Mouse (Mus musculus) neutrophil, adult 5-6 weeks (primary cell): ENCODE data around the gene Ipo9. TPM values are rescaled to one million over a fixed set of nuclear protein-coding genes. Genes with fewer than 3 reads are reported as not detected.

Experiments
- ATAC-seq: fragments of 151-379, 151-347 bp; 2 replicates; pipeline ENCODE4 v1.8.0; 2017; ENCODE audit warnings: mild to moderate bottlenecking, moderate TSS enrichment; ENCODE audit not compliant: insufficient number of reproducible peaks, poor library complexity, low FRiP score, severe bottlenecking; ENCODE audit errors: extremely low read depth
- total RNA-seq: library from RNA; stranded (forward); fragments of 200-1000 nt; gene quantifications from 2 replicates; pipeline ENCODE4 v1.2.3, GENCODE M21; 2017

The Ipo9 gene
- total RNA-seq, 1 experiment from 2014 or later, result 42.1 TPM

DNA sequence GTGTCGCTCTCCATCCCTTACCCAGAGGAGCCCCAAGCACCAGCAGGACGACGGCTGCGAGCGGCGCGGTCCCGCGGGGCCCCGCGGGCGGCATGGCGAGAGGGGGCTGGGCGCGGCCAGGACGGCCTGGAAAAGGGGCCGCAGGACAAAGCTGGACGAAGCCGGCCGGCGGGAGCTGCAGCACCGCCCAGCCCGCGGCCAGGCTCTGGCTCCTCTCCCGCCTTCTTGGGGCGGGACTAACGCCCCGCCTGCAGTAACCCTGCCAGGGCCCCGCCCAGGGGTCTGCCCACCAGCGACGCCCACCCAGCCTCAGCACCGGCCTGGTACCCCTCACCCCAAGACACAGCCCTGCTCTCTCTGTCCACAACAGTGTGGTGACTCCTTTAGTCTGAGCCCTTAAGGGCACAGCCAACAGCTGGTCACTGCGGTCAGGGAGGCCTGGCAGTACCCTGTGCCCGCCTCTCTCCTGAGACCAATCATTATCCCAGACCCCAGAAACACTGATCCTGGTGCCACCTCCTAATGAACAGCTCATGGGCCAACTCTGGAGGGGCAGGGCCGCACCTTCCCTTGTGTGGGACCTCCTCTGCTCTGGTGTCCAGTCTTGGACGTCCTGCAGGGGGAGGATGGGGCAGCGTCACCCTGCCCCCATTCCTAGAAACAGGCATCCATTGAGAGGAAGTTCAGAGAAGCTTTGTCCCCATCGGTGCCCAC is 55.3 kb downstream of the Ipo9 start, which contains the start of gene Shisa4:
TSS of gene Shisa4 (minus strand) at position 370 of the 714 bp plus-strand sequence.
- ATAC-seq, result no peak

GRCm38 (mm10) chr1:135374175-135374867 is 56.0 kb downstream of the Ipo9 start:
- no peak for ATAC-seq

GRCm38 (mm10) chr1:135373171-135373677 is 57.1 kb downstream of the Ipo9 start:
- no peak for ATAC-seq

DNA sequence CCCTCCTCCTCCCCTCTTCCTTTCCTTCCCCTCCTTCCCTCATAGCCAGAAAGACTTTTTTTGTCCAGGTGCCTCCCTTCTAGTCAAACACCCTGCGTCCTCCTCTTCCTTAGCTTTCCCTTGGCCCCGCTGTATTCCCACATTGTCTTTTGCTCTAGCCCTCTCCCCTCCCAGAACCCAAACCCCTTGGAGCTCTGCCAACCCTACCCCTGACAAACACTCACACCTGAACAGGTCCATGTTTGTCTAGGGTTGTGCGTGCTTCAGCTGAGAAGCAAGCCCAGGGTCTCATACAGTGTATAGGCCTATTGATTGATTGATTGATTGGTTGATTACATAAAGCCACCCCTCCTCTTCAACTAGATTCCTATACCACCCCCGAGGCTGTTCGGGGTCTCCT is 60.9 kb downstream of the Ipo9 start:
- no peak for ATAC-seq

DNA sequence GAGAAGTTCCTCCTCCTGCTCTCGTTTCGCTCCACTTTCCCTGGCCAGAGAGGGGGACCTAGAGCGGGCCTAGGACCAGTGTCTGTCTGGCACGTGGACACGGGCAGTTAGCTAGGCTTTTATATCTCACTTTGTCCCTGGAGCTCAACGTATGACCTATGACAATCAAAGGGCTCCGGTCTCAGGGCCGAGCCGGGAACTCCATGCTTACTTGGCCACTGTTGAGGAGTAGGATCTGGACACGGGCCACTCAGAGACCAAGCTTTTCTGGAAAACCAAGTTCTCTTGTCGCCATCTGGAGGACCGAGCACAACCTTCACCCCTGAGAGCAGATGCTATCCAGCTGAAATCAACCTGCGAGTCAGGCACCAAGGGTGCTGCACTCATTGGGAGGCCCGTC is 61.3 kb downstream of the Ipo9 start:
- no peak for ATAC-seq

- peak; percentile 40; the same call in 1 of the 2 replicates for ATAC-seq
These were observed 62.1 kb downstream of the Ipo9 start for GRCm38 (mm10) chr1:135368245-135368644.

DNA sequence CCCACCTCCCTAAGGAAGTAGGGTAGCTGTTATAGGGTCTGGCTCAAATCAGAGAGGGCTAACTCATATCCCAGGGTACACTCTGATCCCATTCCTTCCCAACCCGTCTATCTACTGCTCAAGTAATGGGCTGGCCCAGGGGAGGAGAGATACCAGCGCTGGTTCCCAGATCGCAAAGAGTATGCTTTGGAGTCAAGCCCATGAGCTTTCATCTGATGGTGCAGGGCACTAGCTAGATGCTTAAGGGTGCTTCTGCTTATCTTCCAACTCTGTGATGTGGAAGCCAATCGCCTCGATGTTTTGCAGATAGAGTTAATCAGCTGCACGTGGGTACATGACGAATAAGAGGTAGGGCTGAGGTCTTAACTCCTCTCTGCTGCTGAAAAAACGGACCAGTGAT is 62.7 kb downstream of the Ipo9 start:
- ATAC-seq, result no peak

GRCm38 (mm10) chr1:135367005-135367404 is 63.3 kb downstream of the Ipo9 start:
- no peak for ATAC-seq

GRCm38 (mm10) chr1:135366380-135366779 is 63.9 kb downstream of the Ipo9 start:
- no peak for ATAC-seq

- no peak for ATAC-seq
These were observed 66.9 kb downstream of the Ipo9 start for GRCm38 (mm10) chr1:135363446-135363845.

DNA sequence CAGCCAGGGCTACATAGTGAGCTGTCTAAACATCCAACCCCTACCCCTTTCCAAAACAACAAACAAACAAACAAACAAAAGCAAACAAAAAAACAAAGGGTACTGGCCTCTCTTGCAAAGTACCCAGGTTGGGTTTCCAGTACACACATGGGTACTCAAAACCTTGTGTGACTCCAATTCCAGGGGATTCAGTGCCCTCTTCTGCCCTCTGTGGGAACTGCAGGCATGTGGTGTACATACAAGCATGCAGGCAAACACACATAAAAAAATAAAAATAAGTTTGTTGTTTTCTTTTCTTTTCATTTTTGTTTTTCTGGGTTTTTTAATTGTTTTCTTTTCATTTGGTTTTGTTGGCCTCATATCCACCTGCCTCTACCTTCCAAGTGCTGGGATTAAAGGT is 68.2 kb downstream of the Ipo9 start:
- ATAC-seq, result no peak

- ATAC-seq, result no peak
These were observed 68.8 kb downstream of the Ipo9 start for GRCm38 (mm10) chr1:135361491-135361890.

DNA sequence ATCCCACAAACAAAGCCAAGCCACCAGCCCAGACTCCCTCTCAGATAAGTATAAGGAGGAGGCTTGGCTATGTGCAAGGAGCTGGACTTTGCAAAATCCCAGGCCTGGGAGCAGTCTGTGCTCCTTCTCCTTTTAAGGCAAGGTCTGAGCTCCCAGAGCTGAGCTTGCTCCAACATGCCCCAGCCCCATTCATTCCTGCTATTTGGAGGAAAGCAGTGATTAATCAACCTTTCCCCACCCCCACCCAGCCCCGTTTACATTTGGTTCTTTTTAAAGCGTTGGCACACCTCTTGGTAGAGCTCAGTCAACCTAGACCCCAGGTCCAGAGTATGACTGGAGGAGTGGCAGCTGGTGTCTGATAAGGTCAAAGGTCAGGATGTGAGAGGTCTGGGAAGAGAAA is 71.2 kb downstream of the Ipo9 start:
- no peak for ATAC-seq

GRCm38 (mm10) chr1:135351953-135352352 is 78.3 kb downstream of the Ipo9 start:
- no peak for ATAC-seq

- ATAC-seq, result no peak
These were observed 82.7 kb downstream of the Ipo9 start for GRCm38 (mm10) chr1:135347498-135348169.

DNA sequence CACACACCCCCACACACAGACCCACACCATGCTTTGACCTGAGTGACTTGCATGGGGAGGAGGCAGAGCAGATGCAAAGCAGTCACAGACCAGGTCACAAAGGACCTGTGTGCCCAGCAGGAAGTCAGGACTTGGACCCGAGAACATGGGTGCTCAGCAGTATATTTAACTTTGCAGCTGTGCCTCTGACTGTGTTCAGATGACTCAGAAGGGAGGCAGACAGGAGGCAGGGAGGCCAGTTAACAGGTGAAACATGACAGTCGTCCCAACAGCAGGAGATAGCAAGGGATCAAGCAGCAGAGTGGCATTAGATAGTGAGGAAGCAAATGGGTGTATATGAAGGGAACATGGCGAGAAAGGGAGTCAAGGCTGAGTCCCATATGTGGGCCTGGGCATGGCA is 83.4 kb downstream of the Ipo9 start:
- no peak for ATAC-seq

GRCm38 (mm10) chr1:135344026-135344425 is 86.3 kb downstream of the Ipo9 start:
- ATAC-seq, result no peak

GRCm38 (mm10) chr1:135341947-135342346 is 88.4 kb downstream of the Ipo9 start:
- ATAC-seq, result no peak
